Mouse (Mus musculus) cerebellum, postnatal 36 days (tissue): ENCODE measurements around the gene Sorl1.

Experiments
- DNase-seq, 2 experiments: peaks; one replicate each; pipeline ENCODE4 v3.0.0; 2021 to 2022; ENCODE audit warnings: mixed read lengths in 2 of 2

Gene Sorl1

GRCm38 (mm10) chr9:42121631-42122354 lies 2.3 kb downstream of the Sorl1 start:
- DNase-seq, result peak in 1 of 2 experiments; percentile 49

GRCm38 (mm10) chr9:42116418-42117056 lies 7.6 kb downstream of the Sorl1 start:
- no peak for DNase-seq

- no peak for DNase-seq
Measured at GRCm38 (mm10) chr9:42115078-42115477, 9.0 kb downstream of the Sorl1 start.

- no peak for DNase-seq
Measured at GRCm38 (mm10) chr9:42113316-42113715, 10.8 kb downstream of the Sorl1 start.

- no peak for DNase-seq
Measured at GRCm38 (mm10) chr9:42112691-42113090, 11.4 kb downstream of the Sorl1 start.

- no peak for DNase-seq
Measured at GRCm38 (mm10) chr9:42111256-42111655, 12.8 kb downstream of the Sorl1 start.

GRCm38 (mm10) chr9:42109837-42110451 lies 14.2 kb downstream of the Sorl1 start:
- DNase-seq, result peak in 1 of 2 experiments; percentile 46

- no peak for DNase-seq
Measured at GRCm38 (mm10) chr9:42109131-42109530, 15.0 kb downstream of the Sorl1 start.

- peak; percentile 68 to 77 for DNase-seq
Measured at GRCm38 (mm10) chr9:42108369-42108951, 15.6 kb downstream of the Sorl1 start.

GRCm38 (mm10) chr9:42107062-42107461 lies 17.0 kb downstream of the Sorl1 start:
- peak; percentile 91 to 96 for DNase-seq

GRCm38 (mm10) chr9:42106305-42106704 lies 17.8 kb downstream of the Sorl1 start:
- peak in 1 of 2 experiments; percentile 35 for DNase-seq

- no peak for DNase-seq
Measured at GRCm38 (mm10) chr9:42103546-42103945, 20.6 kb downstream of the Sorl1 start.

GRCm38 (mm10) chr9:42102013-42102412 lies 22.1 kb downstream of the Sorl1 start:
- DNase-seq, result no peak

- DNase-seq, result peak; percentile 54 to 76
Measured at GRCm38 (mm10) chr9:42101266-42101665, 22.8 kb downstream of the Sorl1 start.

GRCm38 (mm10) chr9:42100618-42101210 lies 23.4 kb downstream of the Sorl1 start:
- no peak for DNase-seq

- DNase-seq, result no peak
Measured at GRCm38 (mm10) chr9:42098474-42099121, 25.5 kb downstream of the Sorl1 start.

GRCm38 (mm10) chr9:42097731-42098473 lies 26.2 kb downstream of the Sorl1 start:
- DNase-seq, result no peak

GRCm38 (mm10) chr9:42097006-42097730 lies 26.9 kb downstream of the Sorl1 start:
- no peak for DNase-seq

- peak; percentile 58 to 61 for DNase-seq
Measured at GRCm38 (mm10) chr9:42094752-42095151, 29.3 kb downstream of the Sorl1 start.

GRCm38 (mm10) chr9:42094028-42094551 lies 30.0 kb downstream of the Sorl1 start:
- no peak for DNase-seq

- DNase-seq, result no peak
Measured at GRCm38 (mm10) chr9:42092749-42093148, 31.3 kb downstream of the Sorl1 start.
